Mouse (Mus musculus) kidney, adult 2 months (tissue): ENCODE results near the gene Eif3i. TPM values are rescaled to one million over a fixed set of nuclear protein-coding genes. Genes with fewer than 3 reads are reported as not detected.

Experiments used
- DNase-seq: peaks from one replicate; pipeline ENCODE4 v3.0.0; 2021
- H3K27ac ChIP-seq: fragments of 200-500 bp; 2 replicates; pipeline ENCODE4 v1.5.1; 2012; ENCODE audit warnings: low read depth, low read length, control low read depth, inconsistent platforms; ENCODE audit not compliant: insufficient read depth
- H3K27me3 ChIP-seq: fragments of 200-500 bp; replicated peaks from 2 replicates; pipeline ENCODE4 v1.6.1; 2012; ENCODE audit warnings: mild to moderate bottlenecking, moderate library complexity, low read length, inconsistent platforms; ENCODE audit not compliant: control insufficient read depth, insufficient read depth
- H3K36me3 ChIP-seq: fragments of 200-500 bp; 2 replicates; pipeline ENCODE4 v1.6.1; 2012; ENCODE audit warnings: mild to moderate bottlenecking, moderate library complexity, low read length, inconsistent platforms; ENCODE audit not compliant: control insufficient read depth, insufficient read depth
- H3K4me1 ChIP-seq: fragments of 200-500 bp; 2 replicates; pipeline ENCODE4 v1.6.1; 2011; ENCODE audit warnings: low read length; ENCODE audit not compliant: control insufficient read depth, insufficient read depth
- H3K4me3 ChIP-seq: fragments of 200-500 bp; 2 replicates; pipeline ENCODE4 v1.5.1; 2011; ENCODE audit warnings: mild to moderate bottlenecking, low read depth, low read length, control low read depth; ENCODE audit not compliant: insufficient read depth
- CTCF ChIP-seq: fragments of 200-500 bp; conservative IDR thresholded peaks from 2 replicates; pipeline ENCODE4 v1.5.1; 2011; ENCODE audit warnings: low read depth, mild to moderate bottlenecking, control low read depth, low read length, moderate library complexity, mixed read lengths; ENCODE audit not compliant: insufficient read depth, insufficient read length
- POLR2A ChIP-seq: fragments of 200-500 bp; IDR thresholded peaks from one replicate; pipeline ENCODE4 v1.6.1; 2011; ENCODE audit warnings: low read depth, low read length, control low read depth
- WGBS: fragments of 180-500 bp; shearing (Covaris S2); methylation state at CpG from one replicate; pipeline ENCODE4 v1.1.7; 2018; 5-methylcytosine and 5-hydroxymethylcytosine counted together
- polyA plus RNA-seq: library from polyadenylated mRNA; depleted of rRNA; stranded (reverse); fragments of >200 nt; gene quantifications from 2 replicates; pipeline ENCODE4 v1.2.3, GENCODE M21; 2012

Eif3i gene
- polyA plus RNA-seq, 1 experiment, result 311 TPM

DNA sequence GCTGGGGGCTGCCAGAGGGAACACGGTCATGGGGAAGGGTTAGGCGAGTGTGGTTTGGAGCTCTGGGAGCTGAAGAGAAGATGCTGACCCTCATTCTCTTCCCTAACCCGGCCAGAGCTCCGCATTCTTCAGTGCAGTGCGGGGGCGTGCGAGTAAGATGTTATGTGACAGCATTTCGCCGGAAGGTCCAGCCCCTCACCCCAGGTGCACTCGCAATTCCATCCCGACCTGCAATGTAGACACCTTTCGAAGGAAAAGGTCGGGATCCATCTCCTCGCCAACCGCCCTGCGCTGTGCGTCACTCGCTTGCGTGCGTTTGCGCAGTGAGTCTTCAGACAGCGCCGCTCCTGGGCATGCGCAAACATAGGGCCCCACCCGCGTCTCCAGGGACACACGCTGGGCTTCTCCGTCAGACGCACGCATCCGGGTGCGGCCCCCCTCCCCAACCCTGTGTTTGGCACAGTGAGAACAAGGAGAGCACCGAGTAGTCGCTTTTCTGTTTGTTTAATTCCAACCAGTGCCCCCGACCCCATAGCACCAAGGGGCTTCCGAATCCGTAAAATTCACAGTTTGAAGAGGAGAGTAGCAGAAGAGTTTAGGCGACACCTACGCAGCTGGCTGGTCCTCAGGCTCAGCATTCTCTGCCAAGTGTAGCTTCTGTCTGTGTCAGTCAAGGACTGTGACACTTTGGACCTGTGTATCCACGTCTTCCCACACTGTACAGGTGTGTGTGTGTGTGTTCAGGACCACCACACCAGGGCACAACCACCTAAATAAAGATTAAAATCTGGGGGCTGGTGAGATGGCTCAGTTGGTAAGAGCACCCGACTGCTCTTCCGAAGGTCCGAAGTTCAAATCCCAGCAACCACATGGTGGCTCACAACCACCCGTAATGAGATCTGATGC, 18.6 kb upstream of the Eif3i start, which contains the start of gene Iqcc:
Gene Iqcc (minus strand): TSS at position 314 of the 906 bp plus-strand sequence.
- peak within 1 kb of the TSS; percentile 82 for H3K4me3 ChIP-seq
- 4% methylated on average over 44 of the region's 44 CpGs for whole genome bisulfite sequencing
- H3K4me1 ChIP-seq, result peaks cover 14% of the 10 kb centered on the region
- no peaks in the 10 kb centered on the region for H3K27me3 ChIP-seq
- H3K36me3 ChIP-seq, result no peaks in the 10 kb centered on the region
- H3K27ac ChIP-seq, result peak within 1 kb of the TSS; percentile 78
- TF ChIP-seq CTCF, result no peak
- peak; percentile 99 for TF ChIP-seq POLR2A
- peak; percentile 98 for DNase-seq

DNA sequence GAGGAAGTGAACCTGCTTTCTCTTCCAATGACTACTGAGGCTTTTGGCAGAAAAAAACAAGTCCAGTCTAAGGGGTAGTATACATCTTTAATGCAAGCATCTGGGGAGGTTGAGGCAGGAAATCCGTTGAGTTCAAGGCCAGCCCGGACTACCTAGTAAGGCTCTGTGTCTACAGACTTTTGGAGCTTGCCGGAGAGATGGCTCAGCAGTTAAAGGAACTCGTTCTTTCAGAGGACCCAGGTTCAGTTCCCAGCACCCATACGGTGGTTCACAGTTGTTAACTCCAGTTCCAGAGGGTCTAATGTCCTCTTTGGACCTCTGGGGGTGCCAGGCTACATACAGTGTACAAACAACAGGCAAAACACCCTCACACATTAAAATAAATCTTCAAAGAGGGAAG, 17.6 kb upstream of the Eif3i start:
- Histone ChIP-seq H3K27ac (no peak overlapping the region), H3K36me3 (no peaks in the 10 kb centered on the region), H3K4me1 (peaks cover 13% of the 10 kb centered on the region), H3K4me3 (peak overlapping the region; percentile 82), H3K27me3 (no peaks in the 10 kb centered on the region)
- no peak for TF ChIP-seq POLR2A
- no peak for TF ChIP-seq CTCF
- 95% methylated on average over 5 of the region's 5 CpGs for WGBS
- no peak for DNase-seq

DNA sequence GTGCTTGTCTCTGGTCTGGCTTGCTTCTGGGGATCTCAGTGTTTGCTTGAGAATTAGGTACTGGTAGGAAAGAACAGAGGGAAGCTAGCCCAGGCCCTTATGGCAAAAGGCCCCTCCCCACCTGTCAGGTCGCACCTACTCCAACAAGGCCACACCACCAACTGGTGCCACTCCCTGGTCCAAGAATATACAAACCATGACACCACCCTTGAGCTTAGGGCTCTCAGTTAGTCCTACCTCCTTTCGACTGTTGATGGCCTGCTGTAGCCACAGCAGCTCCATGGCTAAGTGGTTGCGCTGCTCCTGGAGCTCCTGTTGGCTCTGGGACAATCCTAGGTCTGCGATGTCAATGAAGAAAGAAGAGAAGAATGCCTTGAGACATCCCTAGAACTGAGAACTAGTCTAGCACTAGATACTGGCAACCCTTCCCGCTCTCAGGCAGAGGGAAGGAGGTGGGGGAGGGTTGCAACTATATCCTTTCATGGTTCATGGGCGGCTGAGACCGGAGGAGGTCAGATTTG, 16.7 kb upstream of the Eif3i start:
- peaks cover 8% of the 10 kb centered on the region for H3K4me1 ChIP-seq
- no peak overlapping the region for H3K27ac ChIP-seq
- no peaks in the 10 kb centered on the region for H3K27me3 ChIP-seq
- no peak for DNase-seq
- no peaks in the 10 kb centered on the region for H3K36me3 ChIP-seq
- H3K4me3 ChIP-seq, result no peak overlapping the region
- 80% methylated on average over 7 of the region's 7 CpGs for WGBS
- no peak for TF ChIP-seq CTCF
- TF ChIP-seq POLR2A, result no peak

DNA sequence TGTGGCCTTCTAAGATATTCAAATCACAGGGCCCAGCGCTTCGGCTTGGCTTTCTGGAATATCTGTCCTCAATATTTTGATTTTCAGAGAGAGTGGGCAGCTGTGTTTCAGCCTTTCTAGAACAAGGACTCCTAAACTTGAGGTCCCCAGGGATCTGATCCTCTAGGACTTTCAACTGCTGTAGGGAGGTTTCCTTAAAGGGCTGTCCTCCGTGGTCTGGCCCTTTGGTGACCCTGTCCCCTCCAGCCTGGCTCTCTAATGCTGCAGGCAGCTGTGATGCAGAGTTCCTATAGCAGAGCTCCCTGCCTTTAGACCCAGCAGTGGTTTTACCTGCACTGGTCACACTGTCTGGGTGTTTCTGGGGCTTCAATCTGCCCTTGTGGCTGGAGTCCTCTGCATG, 16.2 kb upstream of the Eif3i start:
- H3K4me1 ChIP-seq, result peaks cover 8% of the 10 kb centered on the region; the same call in 1 of the 2 replicates
- WGBS, result 86% methylated on average over 3 of the region's 3 CpGs
- H3K27me3 ChIP-seq, result no peaks in the 10 kb centered on the region
- no peaks in the 10 kb centered on the region for H3K36me3 ChIP-seq
- no peak for TF ChIP-seq CTCF
- TF ChIP-seq POLR2A, result no peak
- DNase-seq, result no peak
- H3K27ac ChIP-seq, result no peak overlapping the region
- H3K4me3 ChIP-seq, result no peak overlapping the region

DNA sequence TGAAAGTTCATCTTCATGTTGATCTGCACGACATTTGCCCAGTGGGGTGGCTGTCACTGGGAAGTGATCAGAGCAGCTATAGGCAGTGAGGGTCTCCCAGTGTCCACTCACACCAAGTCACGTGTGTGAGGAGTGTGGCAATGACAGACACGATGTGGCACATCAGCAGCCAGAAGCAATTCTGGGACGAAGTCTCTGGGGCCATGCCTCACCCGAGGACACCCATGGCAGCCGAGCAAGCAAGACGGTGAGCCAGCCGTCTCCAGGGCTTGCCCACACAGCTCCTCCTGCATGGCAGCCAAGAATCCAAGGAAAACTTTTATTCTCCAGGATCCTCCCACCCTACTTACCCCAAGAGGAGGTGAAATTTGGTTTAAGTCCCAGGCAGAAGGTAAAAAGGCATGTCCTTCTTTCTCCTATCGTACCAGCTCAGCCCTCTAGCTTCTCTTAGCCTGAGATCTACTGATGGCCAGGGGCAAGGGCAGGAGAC, 15.4 kb upstream of the Eif3i start:
- Histone ChIP-seq H3K4me1 (peaks cover 8% of the 10 kb centered on the region; the same call in 1 of the 2 replicates), H3K27ac (no peak overlapping the region), H3K36me3 (no peaks in the 10 kb centered on the region), H3K27me3 (no peaks in the 10 kb centered on the region), H3K4me3 (no peak overlapping the region)
- no peak for DNase-seq
- TF ChIP-seq CTCF, result no peak
- no peak for TF ChIP-seq POLR2A
- WGBS, result 91% methylated on average over 9 of the region's 9 CpGs

DNA sequence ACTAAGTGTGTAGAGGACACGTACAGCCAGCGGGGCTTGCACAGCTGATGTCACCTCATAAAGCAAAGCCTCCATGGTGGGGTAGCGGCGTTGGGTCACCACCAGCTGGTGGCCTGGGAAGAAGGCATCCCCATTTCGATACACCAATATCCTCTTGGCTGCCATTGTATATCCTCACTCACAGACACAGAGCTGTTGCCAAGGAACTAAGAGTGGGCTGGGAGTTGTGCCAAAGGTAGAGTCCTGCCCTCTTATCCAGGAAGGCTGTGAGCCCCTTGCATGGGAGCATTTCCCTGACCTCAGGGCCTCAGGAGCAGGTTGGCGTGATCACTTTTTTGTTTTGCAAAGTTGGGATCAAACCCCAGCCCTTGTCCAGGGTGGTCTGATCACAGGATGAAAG, 13.6 kb upstream of the Eif3i start, which contains the start of gene Dcdc2b:
Gene Dcdc2b (minus strand): TSS at position 165 of the 400 bp plus-strand sequence.
- Histone ChIP-seq H3K4me3 (no peak within 1 kb of the TSS), H3K27ac (no peak within 1 kb of the TSS), H3K36me3 (no peaks in the 10 kb centered on the region), H3K27me3 (no peaks in the 10 kb centered on the region), H3K4me1 (0 out of 2 replicates have a peak, but pooled peaks cover 5% of the 10 kb centered on the region)
- DNase-seq, result no peak
- TF ChIP-seq POLR2A (no peak), CTCF (no peak)
- 82% methylated on average over 6 of the region's 6 CpGs for WGBS

DNA sequence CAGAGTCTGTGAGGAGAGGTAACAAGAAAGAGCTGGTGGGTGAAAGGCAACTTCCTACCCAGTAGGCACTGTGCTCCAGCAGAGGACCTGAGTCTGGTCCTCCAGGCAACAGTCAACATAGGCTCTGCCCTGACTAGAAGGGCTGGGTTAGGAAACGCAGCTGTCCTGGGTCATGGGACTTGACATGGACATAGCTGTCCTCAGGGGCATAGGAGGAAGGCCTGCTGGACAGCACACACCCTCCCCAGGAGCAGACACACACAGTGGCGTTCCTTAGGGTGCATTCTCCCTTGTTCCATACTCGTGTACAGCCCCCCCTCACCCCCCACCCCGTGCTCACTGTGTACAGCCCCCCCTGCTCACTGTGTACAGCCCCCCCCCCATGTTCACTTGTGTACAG, 10.0 kb upstream of the Eif3i start:
- H3K36me3 ChIP-seq, result no peaks in the 10 kb centered on the region
- no peak for TF ChIP-seq POLR2A
- TF ChIP-seq CTCF, result no peak
- no peak overlapping the region for H3K4me3 ChIP-seq
- no peak for DNase-seq
- no peaks in the 10 kb centered on the region for H3K27me3 ChIP-seq
- no peaks in the 10 kb centered on the region for H3K4me1 ChIP-seq
- no peak overlapping the region for H3K27ac ChIP-seq
- WGBS, result 63% methylated on average over 4 of the region's 4 CpGs
